Mouse (Mus musculus) neutrophil, adult 59 days (primary cell): ENCODE measurements around the gene Kcne4. TPM values are rescaled to one million over a fixed set of nuclear protein-coding genes. Genes with fewer than 3 reads are reported as not detected.

Experiments
- total RNA-seq, 2 experiments: library from RNA; stranded (reverse); gene quantifications; 1 replicate in 1 of 2; 2 replicates in 1 of 2; pipeline ENCODE4 v1.2.4; 2023

Gene Kcne4
- total RNA-seq = not detected

DNA sequence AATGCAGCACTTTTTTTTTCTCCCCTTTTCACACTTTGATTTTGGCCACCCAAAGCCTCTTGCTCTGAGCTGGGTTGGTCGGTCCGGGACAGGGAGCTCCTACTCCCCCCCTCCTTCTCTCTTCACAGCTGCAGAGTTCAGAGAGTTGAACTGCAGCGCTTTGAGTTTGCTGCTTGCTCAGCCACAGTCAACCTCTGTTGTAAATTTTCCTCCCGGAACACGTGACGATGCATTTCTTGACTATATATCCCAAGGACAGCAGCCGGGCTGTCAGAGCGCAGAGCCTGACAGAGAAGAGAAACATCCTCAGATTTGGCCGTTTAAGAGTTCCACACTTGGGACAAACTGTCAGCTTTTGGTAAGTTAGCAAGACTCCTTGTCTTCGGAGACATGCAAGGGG is at the start of gene Kcne4:
Kcne4 (plus strand) TSS at position 120 of the 400 bp plus-strand sequence.

Other genes with a start within 250 kb of the Kcne4 start
- 1 to 10 TPM; 1.7 to 4.0 TPM for gene Acsl3, start 158.9 kb upstream of the Kcne4 start, total RNA-seq
- gene Utp14b, start 158.7 kb upstream of the Kcne4 start, total RNA-seq = 1 to 10 TPM; 4.7 to 5.4 TPM